ENCODE assay signal across 15 mouse cellular contexts in genomic region chr12:24712396-24712795, GRCm38 (mm10). TPM values are rescaled to one million over a fixed set of nuclear protein-coding genes. Genes with fewer than 3 reads are reported as not detected.
DNase-seq lines count a peak whose midpoint lies in the region; ATAC-seq and TF ChIP-seq lines count a peak whose summit lies in the region.
"Had no signal": no experiment of that assay in that cellular context is flagged by ENCODE, and none has a peak within 500 bp of the region (broad histone marks: within the 10 kb centered on the region; RNA-seq: fewer than 3 reads in every experiment).

No protein-coding gene starts in this region.

- no peak overlapping the region for H3K9ac ChIP-seq in forebrain, embryonic 14.5 days (ENCODE audit: low read length)
- H3K9ac ChIP-seq in liver, embryonic 11.5 days (ENCODE audit: low read depth, low read length), result no peak overlapping the region
- H3K9ac ChIP-seq in liver, embryonic 13.5 days, result peak overlapping the region; percentile 88
- H3K9ac ChIP-seq: heart, embryonic 15.5 days; hindbrain, embryonic 15.5 days had no signal

- H3K4me1 ChIP-seq in forebrain, embryonic 10.5 days, result peaks cover 45% of the 10 kb centered on the region
- peaks cover 8% of the 10 kb centered on the region for H3K4me1 ChIP-seq in forebrain, embryonic 14.5 days (ENCODE audit: control insufficient read depth, insufficient read depth, low read length)
- H3K4me1 ChIP-seq in liver, embryonic 11.5 days (replicated peaks; ENCODE audit: control insufficient read depth, insufficient read depth, low read length), result peaks cover 37% of the 10 kb centered on the region
- peaks cover 45% of the 10 kb centered on the region for H3K4me1 ChIP-seq in G1E (ENCODE audit: insufficient read depth, low read depth, low read length)
- peaks cover 80% of the 10 kb centered on the region for H3K4me1 ChIP-seq in liver, embryonic 13.5 days (replicated peaks)
- H3K4me1 ChIP-seq in kidney, adult 2 months (ENCODE audit: control insufficient read depth, insufficient read depth, low read length), result 0 out of 2 replicates have a peak, but pooled peaks cover 3% of the 10 kb centered on the region

- H3K4me2 ChIP-seq in forebrain, embryonic 14.5 days (ENCODE audit: low read length), result no peak overlapping the region
- peak overlapping the region; percentile 91 for H3K4me2 ChIP-seq in liver, embryonic 11.5 days
- peak overlapping the region; percentile 82 for H3K4me2 ChIP-seq in liver, embryonic 13.5 days
- H3K4me2 ChIP-seq: heart, embryonic 15.5 days; hindbrain, embryonic 15.5 days had no signal

- no peaks in the 10 kb centered on the region for H3K27me3 ChIP-seq in forebrain, embryonic 10.5 days (ENCODE audit: poor library complexity, severe bottlenecking)
- H3K27me3 ChIP-seq in forebrain, embryonic 14.5 days (replicated peaks; ENCODE audit: control insufficient read depth, insufficient read depth, low read length), result no peaks in the 10 kb centered on the region
- H3K27me3 ChIP-seq in liver, embryonic 11.5 days (replicated peaks; ENCODE audit: control insufficient read depth, insufficient read depth, low read length), result no peaks in the 10 kb centered on the region
- H3K27me3 ChIP-seq in G1E (ENCODE audit: insufficient read depth, low read length), result no peaks in the 10 kb centered on the region
- H3K27me3 ChIP-seq in liver, embryonic 13.5 days, result no peaks in the 10 kb centered on the region
- H3K27me3 ChIP-seq in kidney, adult 2 months (replicated peaks; ENCODE audit: control insufficient read depth, insufficient read depth, low read length), result no peaks in the 10 kb centered on the region
- H3K27me3 ChIP-seq: heart, embryonic 15.5 days had no signal

- no peak for ATAC-seq in forebrain, embryonic 14.5 days
- ATAC-seq in liver, embryonic 11.5 days (replicated peaks; ENCODE audit: low FRiP score), result no peak
- no peak for ATAC-seq in G1E (ENCODE audit: extremely low read depth, insufficient number of reproducible peaks, low FRiP score, poor library complexity, severe bottlenecking)
- ATAC-seq in liver, embryonic 13.5 days (ENCODE audit: low read depth), result no peak
- ATAC-seq: midbrain, embryonic 16.5 days had no signal

- 88% methylated on average over 8 of the region's 8 CpGs for WGBS in forebrain, embryonic 10.5 days
- 85% methylated on average over 8 of the region's 8 CpGs for WGBS in forebrain, embryonic 14.5 days
- WGBS in liver, embryonic 11.5 days, result 85% methylated on average over 8 of the region's 8 CpGs
- WGBS in liver, embryonic 13.5 days (ENCODE audit: insufficient replicate concordance), result 76% methylated on average over 8 of the region's 8 CpGs
- 83% methylated on average over 8 of the region's 8 CpGs for WGBS in kidney, adult 2 months

- H3K9me3 ChIP-seq in forebrain, embryonic 10.5 days, result no peaks in the 10 kb centered on the region
- H3K9me3 ChIP-seq in forebrain, embryonic 14.5 days (replicated peaks; ENCODE audit: control insufficient read depth, low read length), result no peaks in the 10 kb centered on the region
- H3K9me3 ChIP-seq in liver, embryonic 11.5 days (ENCODE audit: control insufficient read depth, low read length), result no peaks in the 10 kb centered on the region
- no peaks in the 10 kb centered on the region for H3K9me3 ChIP-seq in G1E (replicated peaks)
- no peaks in the 10 kb centered on the region for H3K9me3 ChIP-seq in liver, embryonic 13.5 days (replicated peaks)
- H3K9me3 ChIP-seq: heart, embryonic 15.5 days; hindbrain, embryonic 15.5 days had no signal

- no peak for TF ChIP-seq CTCF in G1E (IDR thresholded peaks at IDR 0.05; ENCODE audit: low read depth, low read length)
- TF ChIP-seq CTCF in kidney, adult 2 months (conservative IDR thresholded peaks at IDR 0.05; ENCODE audit: insufficient read depth, insufficient read length, low read depth, low read length), result no peak

- no peak overlapping the region for H3K27ac ChIP-seq in forebrain, embryonic 10.5 days
- no peak overlapping the region for H3K27ac ChIP-seq in forebrain, embryonic 14.5 days (ENCODE audit: low read depth, low read length)
- H3K27ac ChIP-seq in liver, embryonic 11.5 days (ENCODE audit: low read depth, low read length), result 0 out of 2 replicates have a peak overlapping the region, but pooled peaks have one; percentile 11
- H3K27ac ChIP-seq in liver, embryonic 13.5 days, result peak overlapping the region; percentile 64
- no peak overlapping the region for H3K27ac ChIP-seq in kidney, adult 2 months (ENCODE audit: insufficient read depth, low read depth, low read length)
- H3K27ac ChIP-seq: heart, embryonic 15.5 days; hindbrain, embryonic 15.5 days had no signal

- no peak for DNase-seq in forebrain, embryonic 10.5 days (ENCODE audit: extremely low spot score, low spot score)
- DNase-seq in forebrain, embryonic 14.5 days (ENCODE audit: low spot score), result no peak
- no peak for DNase-seq in liver, embryonic 11.5 days (ENCODE audit: low spot score)
- no peak for DNase-seq in liver
- no peak for DNase-seq in G1E (ENCODE audit: low spot score)
- no peak for DNase-seq in liver, embryonic 13.5 days
- DNase-seq in kidney, adult 2 months, result no peak
- DNase-seq in ovary, postnatal 14 days (ENCODE audit: low spot score), result no peak
- DNase-seq: adrenal gland, postnatal 10 days; cerebellum, adult 9-10 months; lung, postnatal 4 days; thymus, postnatal 36 days had no signal

- H3K36me3 ChIP-seq in forebrain, embryonic 10.5 days (replicated peaks), result peaks cover 73% of the 10 kb centered on the region
- peaks cover 34% of the 10 kb centered on the region for H3K36me3 ChIP-seq in forebrain, embryonic 14.5 days (ENCODE audit: control insufficient read depth, insufficient read depth, low read length)
- peaks cover 28% of the 10 kb centered on the region for H3K36me3 ChIP-seq in liver, embryonic 11.5 days (ENCODE audit: control insufficient read depth, insufficient read depth, low read length)
- peaks cover 79% of the 10 kb centered on the region for H3K36me3 ChIP-seq in G1E (replicated peaks)
- H3K36me3 ChIP-seq in liver, embryonic 13.5 days, result peaks cover 70% of the 10 kb centered on the region
- H3K36me3 ChIP-seq in kidney, adult 2 months (ENCODE audit: control insufficient read depth, insufficient read depth, low read length), result no peaks in the 10 kb centered on the region
- H3K36me3 ChIP-seq: hindbrain, embryonic 15.5 days had no signal

- no peak for TF ChIP-seq POLR2A in kidney, adult 2 months (IDR thresholded peaks at IDR 0.05; ENCODE audit: low read depth, low read length)

- peak overlapping the region; percentile 90 for H3K4me3 ChIP-seq in forebrain, embryonic 10.5 days
- no peak overlapping the region for H3K4me3 ChIP-seq in forebrain, embryonic 14.5 days (ENCODE audit: low read depth, low read length)
- H3K4me3 ChIP-seq in liver, embryonic 11.5 days (ENCODE audit: low read depth, low read length), result no peak overlapping the region
- peak overlapping the region; percentile 66; the same call in 1 of the 2 replicates for H3K4me3 ChIP-seq in G1E (ENCODE audit: low read depth, low read length)
- peak overlapping the region; percentile 79 for H3K4me3 ChIP-seq in liver, embryonic 13.5 days (replicated peaks)
- H3K4me3 ChIP-seq in kidney, adult 2 months (ENCODE audit: insufficient read depth, low read depth, low read length), result no peak overlapping the region
- H3K4me3 ChIP-seq: heart, embryonic 15.5 days; hindbrain, embryonic 15.5 days had no signal

RNA-seq across cellular contexts. Expression of gene Rrm2, which starts 4.4 kb away (rescaled TPM):
- 828 and 834 TPM in 2 replicates for polyA plus RNA-seq in forebrain, embryonic 10.5 days (2016; fragmentation: Nextera tagmentation; extraction: Ambion mirVana)
- polyA plus RNA-seq in forebrain, embryonic 14.5 days (2014; fragmentation: Nextera tagmentation; extraction: Ambion mirVana), result 136 and 139 TPM in 2 replicates
- polyA plus RNA-seq in liver, embryonic 11.5 days (2014; fragmentation: Nextera tagmentation; extraction: Ambion mirVana), result 422 and 475 TPM in 2 replicates
- 330 and 343 TPM in 2 replicates for total RNA-seq in G1E (2014; fragmentation: Nextera tagmentation)
- 304 and 352 TPM in 2 replicates for total RNA-seq in G1E (2017)
- 504 and 622 TPM in 2 replicates for polyA plus RNA-seq in G1E (2012)
- polyA plus RNA-seq in liver, embryonic 13.5 days (2015; fragmentation: Nextera tagmentation; extraction: Ambion mirVana), result 586 and 708 TPM in 2 replicates
- polyA plus RNA-seq in kidney, adult 2 months (2012; rRNA removed), result 1.3 and 1.6 TPM in 2 replicates

RNA-seq across cellular contexts. Expression of gene Cys1, which starts 30.8 kb away (rescaled TPM):
- polyA plus RNA-seq in forebrain, embryonic 10.5 days (2016; fragmentation: Nextera tagmentation; extraction: Ambion mirVana), result 0.40 and 0.79 TPM in 2 replicates
- polyA plus RNA-seq in forebrain, embryonic 14.5 days (2014; fragmentation: Nextera tagmentation; extraction: Ambion mirVana), result 1.2 and 1.7 TPM in 2 replicates
- 0.49 and 1.1 TPM in 2 replicates for polyA plus RNA-seq in liver, embryonic 11.5 days (2014; fragmentation: Nextera tagmentation; extraction: Ambion mirVana)
- total RNA-seq in G1E (2014; fragmentation: Nextera tagmentation) (1.2 TPM in 1 of 2 replicates, not detected in the other), G1E (2017) (0.12 TPM in 1 of 2 replicates, not detected in the other)
- polyA plus RNA-seq in G1E (2012), result not detected in 2 replicates
- 0.38 and 0.50 TPM in 2 replicates for polyA plus RNA-seq in liver, embryonic 13.5 days (2015; fragmentation: Nextera tagmentation; extraction: Ambion mirVana)
- 71.1 and 93.2 TPM in 2 replicates for polyA plus RNA-seq in kidney, adult 2 months (2012; rRNA removed)

Comparison
In these comparisons a context has a peak if more than half of its experiments do, and no peak if none do; other contexts are left out.
1. H3K4me3 ChIP-seq: peak in forebrain, embryonic 10.5 days (single experiment), G1E (single experiment) and liver, embryonic 13.5 days (single experiment); none in forebrain, embryonic 14.5 days (single experiment), liver, embryonic 11.5 days (single experiment) and kidney, adult 2 months (single experiment).
2. H3K27ac ChIP-seq: peak in liver, embryonic 11.5 days (single experiment) and liver, embryonic 13.5 days (single experiment); none in forebrain, embryonic 10.5 days (single experiment), forebrain, embryonic 14.5 days (single experiment) and kidney, adult 2 months (single experiment).
3. RNA of gene Rrm2, which starts 4.4 kb away (polyA plus RNA-seq): 828 to 834 TPM in forebrain, embryonic 10.5 days, 504 to 622 TPM in G1E, 586 to 708 TPM in liver, embryonic 13.5 days, 422 to 475 TPM in liver, embryonic 11.5 days and 136 to 139 TPM in forebrain, embryonic 14.5 days; 1.3 to 1.6 TPM in kidney, adult 2 months; every median in the first group is over 10 times any median in the second.
4. RNA of gene Cys1, which starts 30.8 kb away (polyA plus RNA-seq): 71.1 to 93.2 TPM in kidney, adult 2 months; 1.2 to 1.7 TPM in forebrain, embryonic 14.5 days, 0.49 to 1.1 TPM in liver, embryonic 11.5 days, 0.40 to 0.79 TPM in forebrain, embryonic 10.5 days, 0.38 to 0.50 TPM in liver, embryonic 13.5 days and not detected in G1E; every median in the first group is over 10 times any median in the second.